Mouse (Mus musculus): ENCODE results near the gene Me3. TPM values are rescaled to one million over a fixed set of nuclear protein-coding genes. Genes with fewer than 3 reads are reported as not detected.
A peak's percentile ranks its signal among the peaks of the same experiment; 100 is the strongest.
"Not testable (repeated sequence)": the region's sequence is repeated elsewhere in the genome, so short reads cannot be mapped to it uniquely, and the experiment has no call there.

Gene Me3
- polyA plus RNA-seq, 1 experiment from 2014 or later, result 3.6 TPM

- H3K4me2 ChIP-seq (replicated peaks); H3K27me3 ChIP-seq; H3K27ac ChIP-seq (replicated peaks); H3K36me3 ChIP-seq; H3K9ac ChIP-seq; H3K9me3 ChIP-seq (replicated peaks); ATAC-seq (ENCODE audit: insufficient number of reproducible peaks, low FRiP score, low TSS enrichment, low read depth); H3K4me1 ChIP-seq; H3K4me3 ChIP-seq (replicated peaks): not testable (repeated sequence)
- WGBS, result 96% methylated on average over 2 of the region's 2 CpGs
Measured at GRCm38 (mm10) chr7:89731115-89731514, 98.9 kb downstream of the Me3 start.

- no peak overlapping the region for H3K4me2 ChIP-seq (replicated peaks)
- WGBS, result 30% methylated on average over 7 of the region's 7 CpGs
- H3K36me3 ChIP-seq, result no peaks in the 10 kb centered on the region
- H3K4me1 ChIP-seq, result no peaks in the 10 kb centered on the region
- no peak overlapping the region for H3K9ac ChIP-seq
- H3K4me3 ChIP-seq (replicated peaks), result no peak overlapping the region
- H3K27me3 ChIP-seq, result no peaks in the 10 kb centered on the region
- H3K9me3 ChIP-seq (replicated peaks), result no peaks in the 10 kb centered on the region
- ATAC-seq (ENCODE audit: insufficient number of reproducible peaks, low FRiP score, low TSS enrichment, low read depth), result no peak; the same call in 1 of the 2 replicates
- no peak overlapping the region; the same call in 1 of the 2 replicates for H3K27ac ChIP-seq (replicated peaks)
Measured at GRCm38 (mm10) chr7:89748415-89748814, 116.2 kb downstream of the Me3 start.

- Histone ChIP-seq H3K4me2 (replicated peaks) (no peak overlapping the region), H3K27me3 (no peaks in the 10 kb centered on the region), H3K27ac (replicated peaks) (no peak overlapping the region; the same call in 1 of the 2 replicates), H3K9me3 (replicated peaks) (no peaks in the 10 kb centered on the region), H3K4me3 (replicated peaks) (no peak overlapping the region), H3K9ac (no peak overlapping the region), H3K36me3 (no peaks in the 10 kb centered on the region), H3K4me1 (no peaks in the 10 kb centered on the region)
- ATAC-seq (ENCODE audit: insufficient number of reproducible peaks, low FRiP score, low TSS enrichment, low read depth), result no peak
- 50% methylated on average over 2 of the region's 2 CpGs for WGBS
Measured at GRCm38 (mm10) chr7:89749183-89749582, 117.0 kb downstream of the Me3 start.

GRCm38 (mm10) chr7:89766678-89767508 lies 134.7 kb downstream of the Me3 start:
- WGBS, result 58% methylated on average over 5 of the region's 5 CpGs
- no peaks in the 10 kb centered on the region for H3K36me3 ChIP-seq
- H3K27me3 ChIP-seq, result no peaks in the 10 kb centered on the region
- H3K4me3 ChIP-seq (replicated peaks), result no peak overlapping the region
- peaks cover 22% of the 10 kb centered on the region for H3K4me1 ChIP-seq
- no peak overlapping the region for H3K27ac ChIP-seq (replicated peaks)
- no peak overlapping the region for H3K4me2 ChIP-seq (replicated peaks)
- no peak overlapping the region for H3K9ac ChIP-seq
- no peak for ATAC-seq (ENCODE audit: insufficient number of reproducible peaks, low FRiP score, low TSS enrichment, low read depth)
- no peaks in the 10 kb centered on the region for H3K9me3 ChIP-seq (replicated peaks)

- Histone ChIP-seq H3K4me2 (replicated peaks) (no peak overlapping the region), H3K9me3 (replicated peaks) (no peaks in the 10 kb centered on the region), H3K4me1 (peaks cover 30% of the 10 kb centered on the region), H3K9ac (no peak overlapping the region), H3K36me3 (no peaks in the 10 kb centered on the region), H3K4me3 (replicated peaks) (no peak overlapping the region), H3K27ac (replicated peaks) (peak overlapping the region; percentile 80), H3K27me3 (no peaks in the 10 kb centered on the region)
- 38% methylated on average over 9 of the region's 9 CpGs for WGBS
- ATAC-seq (ENCODE audit: insufficient number of reproducible peaks, low FRiP score, low TSS enrichment, low read depth), result no peak
Measured at GRCm38 (mm10) chr7:89769106-89769896, 137.1 kb downstream of the Me3 start.

GRCm38 (mm10) chr7:89770021-89770420 lies 137.8 kb downstream of the Me3 start:
- Histone ChIP-seq H3K9me3 (replicated peaks) (no peaks in the 10 kb centered on the region), H3K27ac (replicated peaks) (peak overlapping the region; percentile 80)
- ATAC-seq (ENCODE audit: insufficient number of reproducible peaks, low FRiP score, low TSS enrichment, low read depth), result peak; percentile 75; the same call in 1 of the 2 replicates

GRCm38 (mm10) chr7:89772906-89773305 lies 140.7 kb downstream of the Me3 start:
- Histone ChIP-seq H3K9ac (no peak overlapping the region), H3K9me3 (replicated peaks) (no peaks in the 10 kb centered on the region), H3K27me3 (no peaks in the 10 kb centered on the region), H3K27ac (replicated peaks) (no peak overlapping the region), H3K36me3 (no peaks in the 10 kb centered on the region), H3K4me1 (peaks cover 30% of the 10 kb centered on the region), H3K4me3 (replicated peaks) (no peak overlapping the region), H3K4me2 (replicated peaks) (no peak overlapping the region)
- 88% methylated on average over 5 of the region's 5 CpGs for WGBS
- ATAC-seq (ENCODE audit: insufficient number of reproducible peaks, low FRiP score, low TSS enrichment, low read depth), result no peak

More at GRCm38 (mm10) chr7:89770021-89770420, 137.8 kb downstream of the Me3 start:
- Histone ChIP-seq H3K4me2 (replicated peaks) (no peak overlapping the region), H3K36me3 (no peaks in the 10 kb centered on the region), H3K9ac (no peak overlapping the region), H3K4me3 (replicated peaks) (no peak overlapping the region), H3K4me1 (peaks cover 30% of the 10 kb centered on the region), H3K27me3 (no peaks in the 10 kb centered on the region)
- WGBS, result 13% methylated on average over 6 of the region's 6 CpGs

- peak overlapping the region; percentile 58 for H3K27ac ChIP-seq (replicated peaks)
- no peaks in the 10 kb centered on the region for H3K9me3 ChIP-seq (replicated peaks)
- no peaks in the 10 kb centered on the region for H3K36me3 ChIP-seq
- no peak overlapping the region for H3K4me2 ChIP-seq (replicated peaks)
- no peak for ATAC-seq (ENCODE audit: insufficient number of reproducible peaks, low FRiP score, low TSS enrichment, low read depth)
- 68% methylated on average over 3 of the region's 3 CpGs for WGBS
- no peak overlapping the region for H3K9ac ChIP-seq
- no peaks in the 10 kb centered on the region for H3K27me3 ChIP-seq
- H3K4me3 ChIP-seq (replicated peaks), result no peak overlapping the region
- peaks cover 30% of the 10 kb centered on the region for H3K4me1 ChIP-seq
Measured at GRCm38 (mm10) chr7:89773352-89773921, 141.2 kb downstream of the Me3 start.

- H3K9me3 ChIP-seq (replicated peaks), result no peaks in the 10 kb centered on the region
- H3K4me1 ChIP-seq, result peaks cover 29% of the 10 kb centered on the region
- no peaks in the 10 kb centered on the region for H3K27me3 ChIP-seq
- no peak for ATAC-seq (ENCODE audit: insufficient number of reproducible peaks, low FRiP score, low TSS enrichment, low read depth)
- H3K36me3 ChIP-seq, result no peaks in the 10 kb centered on the region
- WGBS, result 12% methylated on average over 2 of the region's 2 CpGs
- no peak overlapping the region for H3K9ac ChIP-seq
- H3K4me3 ChIP-seq (replicated peaks), result no peak overlapping the region
- peak overlapping the region; percentile 58 for H3K27ac ChIP-seq (replicated peaks)
- no peak overlapping the region for H3K4me2 ChIP-seq (replicated peaks)
Measured at GRCm38 (mm10) chr7:89773926-89774325, 141.7 kb downstream of the Me3 start.

- no peaks in the 10 kb centered on the region for H3K36me3 ChIP-seq
- H3K4me3 ChIP-seq (replicated peaks), result no peak overlapping the region
- ATAC-seq (ENCODE audit: insufficient number of reproducible peaks, low FRiP score, low TSS enrichment, low read depth), result no peak
- H3K27me3 ChIP-seq, result no peaks in the 10 kb centered on the region
- 90% methylated on average over 2 of the region's 2 CpGs for WGBS
- no peaks in the 10 kb centered on the region for H3K9me3 ChIP-seq (replicated peaks)
- no peak overlapping the region for H3K9ac ChIP-seq
- H3K27ac ChIP-seq (replicated peaks), result no peak overlapping the region
- no peak overlapping the region for H3K4me2 ChIP-seq (replicated peaks)
- H3K4me1 ChIP-seq, result peaks cover 9% of the 10 kb centered on the region; the same call in 1 of the 2 replicates
Measured at GRCm38 (mm10) chr7:89775848-89776247, 143.7 kb downstream of the Me3 start.

- Histone ChIP-seq H3K4me1 (no peaks in the 10 kb centered on the region), H3K4me3 (replicated peaks) (no peak overlapping the region), H3K36me3 (no peaks in the 10 kb centered on the region), H3K27ac (replicated peaks) (no peak overlapping the region), H3K9ac (no peak overlapping the region), H3K9me3 (replicated peaks) (no peaks in the 10 kb centered on the region), H3K27me3 (no peaks in the 10 kb centered on the region), H3K4me2 (replicated peaks) (no peak overlapping the region)
- WGBS, result 50% methylated on average over 1 of the region's 1 CpGs
- ATAC-seq (ENCODE audit: insufficient number of reproducible peaks, low FRiP score, low TSS enrichment, low read depth), result no peak
Measured at GRCm38 (mm10) chr7:89781391-89781790, 149.2 kb downstream of the Me3 start.
